Mouse (Mus musculus): Measurements from ENCODE around the gene Anapc1.

DNA sequence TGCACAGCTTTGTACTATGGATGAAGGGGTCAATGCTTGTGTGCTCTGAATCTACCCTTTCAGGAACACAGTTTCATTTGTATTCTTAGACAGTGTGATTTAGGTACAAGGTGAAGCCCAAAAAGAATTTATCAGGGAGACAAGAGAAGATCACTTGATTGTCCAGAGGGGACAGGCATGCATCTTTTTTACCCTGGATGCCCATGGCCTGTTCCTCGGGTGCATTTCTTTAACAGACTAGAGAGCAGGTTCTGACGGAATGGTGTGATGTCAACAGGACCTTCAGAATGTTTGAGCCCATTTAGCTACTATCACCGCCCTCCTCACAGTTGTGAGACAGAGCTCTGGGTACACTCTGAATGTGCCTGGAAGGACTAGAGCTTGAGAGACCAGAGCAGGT, 96.3 kb downstream of the Anapc1 start, which contains the start of gene Spdye4c:
- TF ChIP-seq CTCF (IDR thresholded peaks at IDR 0.05; ENCODE audit: borderline replicate concordance, insufficient read depth, low read length) (no peak), POLR2A (IDR thresholded peaks at IDR 0.05; ENCODE audit: low read depth, low read length) (no peak)

All from embryonic fibroblast, embryonic 13.5 days (primary cell).